Mouse (Mus musculus) c-Kit-positive CD71-positive TER-119-negative erythroid progenitor cells, embryonic 14.5 days (primary cell): ENCODE measurements around the gene Zfp202.

ENCODE experiments used
- DNase-seq: peaks from one replicate; pipeline ENCODE4 v3.0.0-alpha.2; 2013; ENCODE audit warnings: low read depth

The Zfp202 gene

DNA sequence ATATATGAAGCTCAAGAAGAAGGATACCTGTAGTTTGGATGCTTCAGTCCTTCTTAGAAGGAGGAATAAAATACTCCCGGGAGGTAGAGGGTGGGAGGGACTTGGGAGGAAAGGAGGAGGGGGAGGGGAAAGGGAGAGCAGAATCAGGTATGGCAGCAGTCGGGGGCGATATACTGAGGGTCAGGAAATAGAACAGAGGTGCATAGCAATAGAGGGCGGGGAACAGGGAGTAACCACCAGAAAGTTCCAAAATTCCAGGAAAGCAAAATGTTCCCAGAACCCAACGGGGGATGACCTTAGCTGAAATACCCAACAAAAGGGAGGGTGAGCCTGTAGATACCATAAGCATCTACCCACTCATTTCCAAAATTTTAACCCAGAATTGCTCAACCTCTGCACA, 48.2 kb downstream of the Zfp202 start:
- DNase-seq, result no peak

DNA sequence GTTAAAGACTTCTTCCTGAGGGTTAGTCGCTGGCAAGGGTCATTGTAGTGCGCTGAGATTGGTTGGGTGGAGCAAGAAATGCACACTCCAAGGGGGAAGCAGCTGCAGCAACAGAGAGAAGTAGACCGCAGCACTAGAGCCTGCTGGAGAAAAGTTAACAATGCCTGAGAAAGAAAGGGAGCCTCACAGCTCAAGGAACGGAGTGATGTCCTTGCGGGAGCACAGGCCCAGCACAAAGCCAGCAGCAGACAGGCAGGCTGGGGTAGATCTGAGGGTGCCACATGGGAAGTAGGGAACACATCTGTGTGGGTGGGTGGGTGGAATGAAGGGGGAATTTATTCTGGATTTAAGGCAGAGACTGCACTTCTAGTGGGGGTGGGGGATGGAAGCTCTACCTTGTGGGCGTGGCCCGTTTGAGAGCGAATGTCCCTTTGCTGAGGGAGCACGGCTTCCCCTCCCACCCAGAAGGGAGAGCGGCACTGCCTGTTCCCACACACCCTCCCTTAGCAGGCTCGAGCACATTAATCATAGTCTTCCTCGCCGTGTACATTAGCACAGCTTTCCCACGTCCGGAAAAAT, 49.2 kb downstream of the Zfp202 start:
- no peak for DNase-seq

GRCm38 (mm10) chr9:40241951-40242888, 50.1 kb downstream of the Zfp202 start:
- no peak for DNase-seq

- no peak for DNase-seq
Observed at GRCm38 (mm10) chr9:40245466-40245865, 53.4 kb downstream of the Zfp202 start.

DNA sequence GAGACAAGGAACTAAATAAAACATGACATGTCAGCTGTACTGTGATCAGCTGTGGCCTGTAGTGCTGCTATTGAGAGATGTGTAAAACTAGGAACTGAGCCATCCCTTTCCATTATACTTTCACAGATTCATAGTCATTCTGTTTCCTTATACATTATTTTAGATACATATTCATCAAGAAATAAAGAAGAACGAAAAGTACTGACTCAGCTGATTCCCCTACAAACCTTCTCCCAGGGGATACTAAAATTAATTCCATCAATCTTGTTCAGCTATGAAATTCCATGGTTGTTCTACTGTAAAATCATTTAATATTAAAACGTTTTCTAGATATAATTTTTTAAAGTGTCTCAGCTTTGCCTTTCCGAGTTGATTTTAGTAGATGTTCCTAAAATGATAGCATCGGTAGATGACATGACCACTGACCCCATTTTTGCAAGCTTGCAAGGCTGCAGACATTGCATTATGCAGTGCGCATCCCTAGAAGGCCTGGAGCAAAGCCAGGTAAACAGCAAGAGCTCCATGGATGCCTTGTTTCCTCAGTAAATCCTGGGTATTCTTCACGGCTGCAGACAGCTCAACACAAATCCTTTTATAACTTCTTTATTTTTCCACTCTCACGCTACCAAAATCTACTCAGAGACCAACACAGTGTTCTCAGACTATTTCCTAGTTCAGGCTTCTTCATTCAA, 54.0 kb downstream of the Zfp202 start:
- no peak for DNase-seq

GRCm38 (mm10) chr9:40246702-40247101, 54.6 kb downstream of the Zfp202 start:
- DNase-seq, result no peak

DNA sequence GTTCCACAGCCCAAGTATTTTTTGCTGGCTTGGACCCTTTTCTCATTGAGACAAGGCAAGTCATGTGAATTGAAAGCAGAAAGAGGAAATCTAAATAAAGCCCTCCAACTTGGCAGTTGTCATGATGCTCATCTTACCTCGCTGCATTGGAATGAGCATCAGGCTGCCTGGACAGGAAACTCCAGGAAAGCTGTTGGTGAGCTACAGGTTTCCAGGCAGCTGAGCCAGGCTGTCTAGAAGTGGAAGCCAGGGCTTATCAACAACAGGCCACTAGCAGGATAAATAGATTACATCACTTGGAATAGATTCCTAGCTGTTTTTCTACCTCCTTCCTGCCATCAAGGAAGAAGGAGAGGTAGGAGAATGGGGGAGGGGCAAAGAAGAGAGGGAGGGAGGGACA, 57.0 kb downstream of the Zfp202 start:
- DNase-seq, result no peak

DNA sequence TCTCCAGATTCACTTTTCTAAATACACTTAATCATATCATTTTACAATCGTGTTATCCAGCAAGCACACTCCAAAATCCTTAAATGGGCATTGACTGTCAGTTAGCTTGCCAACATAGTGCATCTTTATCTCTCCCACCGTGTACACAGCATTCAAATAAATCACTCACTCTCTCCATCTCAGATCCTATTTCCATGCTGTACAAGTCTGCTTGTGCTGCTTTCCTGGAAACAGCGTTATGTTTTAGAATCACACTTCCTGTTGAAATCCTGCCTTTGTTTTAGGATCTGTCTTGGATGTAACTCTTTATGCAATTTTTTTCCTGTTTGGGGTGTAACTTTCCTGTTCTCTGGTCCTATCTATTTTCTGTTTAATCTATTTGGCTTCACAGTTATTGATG, 60.3 kb downstream of the Zfp202 start:
- DNase-seq, result no peak
